In genomic region chr4:138972827-138973718, GRCm38 (mm10) we compare ENCODE assay signal across 8 mouse cellular contexts. TPM values are rescaled to one million over a fixed set of nuclear protein-coding genes. Genes with fewer than 3 reads are reported as not detected.
DNase-seq lines count a peak whose midpoint lies in the region; ATAC-seq and TF ChIP-seq lines count a peak whose summit lies in the region.

TSS of gene Tmco4 (plus strand) at chr4:138972888.

- peak within 1 kb of the TSS; percentile 98 for H3K27ac ChIP-seq in MEL (ENCODE audit: control insufficient read depth, low read depth, low read length)
- no peak within 1 kb of the TSS for H3K27ac ChIP-seq in forebrain, embryonic 16.5 days (ENCODE audit: low read length)
- peak within 1 kb of the TSS; percentile 84 for H3K27ac ChIP-seq in layer of hippocampus, adult 2 months
- peak within 1 kb of the TSS; percentile 95 for H3K27ac ChIP-seq in lung, embryonic 16.5 days (ENCODE audit: low read length)

- whole genome bisulfite sequencing in forebrain, embryonic 16.5 days = under 1% methylated on average over 59 of the region's 60 CpGs
- under 1% methylated on average over 60 of the region's 60 CpGs for WGBS in lung, embryonic 16.5 days

- peak; percentile 91 for DNase-seq in MEL (ENCODE audit: low read depth, low spot score)
- peak; percentile 68 for DNase-seq in c-Kit-positive CD71-positive TER-119-negative erythroid progenitor cells, embryonic 14.5 days (ENCODE audit: low read depth)
- DNase-seq in heart, postnatal 4 days = peak; percentile 80
- DNase-seq in layer of hippocampus, adult 2 months (ENCODE audit: low spot score in 2 of 2) = peak; percentile 53 to 58
- peak; percentile 71 to 77 for DNase-seq in thymus, postnatal 10 days (ENCODE audit: low spot score in 2 of 2)

- peak within 1 kb of the TSS; percentile 79 to 86 for H3K4me3 ChIP-seq in MEL (ENCODE audit: control insufficient read depth in 1 of 2, insufficient read depth in 1 of 2, low read depth in 2 of 2, low read length in 2 of 2)
- H3K4me3 ChIP-seq in forebrain, embryonic 16.5 days (replicated peaks; ENCODE audit: low read length) = peak within 1 kb of the TSS; percentile 49
- H3K4me3 ChIP-seq in layer of hippocampus, adult 2 months = peak within 1 kb of the TSS; percentile 64
- H3K4me3 ChIP-seq in lung, embryonic 16.5 days (ENCODE audit: low read length) = peak within 1 kb of the TSS; percentile 71

- no peak for TF ChIP-seq CTCF in MEL (IDR thresholded peaks at IDR 0.05 in 2 of 3, conservative IDR thresholded peaks at IDR 0.05 in 1 of 3; ENCODE audit: control insufficient read depth in 1 of 3, insufficient read depth in 1 of 3, low read depth in 2 of 3, low read length in 3 of 3, poor library complexity in 1 of 3, severe bottlenecking in 1 of 3)
- no peak for TF ChIP-seq CTCF in layer of hippocampus, adult 2 months (conservative IDR thresholded peaks at IDR 0.05)

- no peaks in the 10 kb centered on the region for H3K27me3 ChIP-seq in MEL (ENCODE audit: control insufficient read depth in 1 of 2, insufficient read depth in 2 of 2, low read length in 2 of 2)
- H3K27me3 ChIP-seq in forebrain, embryonic 16.5 days (replicated peaks; ENCODE audit: control insufficient read depth, insufficient read depth, low read length) = no peaks in the 10 kb centered on the region
- no peaks in the 10 kb centered on the region for H3K27me3 ChIP-seq in lung, embryonic 16.5 days (ENCODE audit: control insufficient read depth, insufficient read depth, low read depth, low read length)

- peaks cover 6% of the 10 kb centered on the region; the same call in 1 of the 2 replicates for H3K79me2 ChIP-seq in MEL (ENCODE audit: control insufficient read depth, insufficient read depth, low read length, poor library complexity)

- TF ChIP-seq RAD21 in MEL (IDR thresholded peaks at IDR 0.05; ENCODE audit: low read depth, low read length) = no peak

- TF ChIP-seq POLR2A in MEL (IDR thresholded peaks at IDR 0.05; ENCODE audit: control insufficient read depth in 1 of 2, insufficient read depth in 1 of 2, low read depth in 1 of 2, low read length in 2 of 2, poor library complexity in 1 of 2) = peak; percentile 75 to 92

- peak within 1 kb of the TSS; percentile 100 for H3K9ac ChIP-seq in MEL (ENCODE audit: control insufficient read depth, low read depth, low read length, poor library complexity, severe bottlenecking)
- H3K9ac ChIP-seq in forebrain, embryonic 16.5 days (replicated peaks; ENCODE audit: low read depth, low read length) = peak within 1 kb of the TSS; percentile 67
- peak within 1 kb of the TSS; percentile 95 for H3K9ac ChIP-seq in lung, embryonic 16.5 days (ENCODE audit: low read length)

- peaks cover 0 to 15% of the 10 kb centered on the region in 2 experiments; a peak in 2 of 4 replicates for H3K36me3 ChIP-seq in MEL (ENCODE audit: control insufficient read depth in 1 of 2, insufficient read depth in 2 of 2, low read length in 2 of 2)
- no peaks in the 10 kb centered on the region for H3K36me3 ChIP-seq in forebrain, embryonic 16.5 days (ENCODE audit: control insufficient read depth, insufficient read depth)
- no peaks in the 10 kb centered on the region for H3K36me3 ChIP-seq in lung, embryonic 16.5 days (ENCODE audit: control insufficient read depth, insufficient read depth, low read length)

- peak; percentile 67 for ATAC-seq in forebrain, embryonic 16.5 days
- ATAC-seq in lung, embryonic 16.5 days (ENCODE audit: low read depth) = peak; percentile 85
- peak; percentile 78 for ATAC-seq in neutrophil, adult 5-6 weeks (ENCODE audit: extremely low read depth, insufficient number of reproducible peaks, low FRiP score, poor library complexity, severe bottlenecking)

- peak within 1 kb of the TSS; percentile 83 for H3K4me2 ChIP-seq in forebrain, embryonic 16.5 days (ENCODE audit: low read length)
- H3K4me2 ChIP-seq in lung, embryonic 16.5 days (ENCODE audit: low read depth, low read length) = peak within 1 kb of the TSS; percentile 95

- H3K9me3 ChIP-seq in MEL (replicated peaks; ENCODE audit: insufficient read depth, low read length) = no peaks in the 10 kb centered on the region
- no peaks in the 10 kb centered on the region for H3K9me3 ChIP-seq in forebrain, embryonic 16.5 days (ENCODE audit: control insufficient read depth, low read length)
- H3K9me3 ChIP-seq in lung, embryonic 16.5 days (ENCODE audit: control insufficient read depth, low read length) = no peaks in the 10 kb centered on the region

- H3K4me1 ChIP-seq in MEL (ENCODE audit: control insufficient read depth in 1 of 2, insufficient read depth in 2 of 2, low read length in 2 of 2) = peaks cover 14 to 26% of the 10 kb centered on the region in 2 experiments
- H3K4me1 ChIP-seq in forebrain, embryonic 16.5 days (replicated peaks; ENCODE audit: control insufficient read depth, insufficient read depth, low read length) = peaks cover 7% of the 10 kb centered on the region
- H3K4me1 ChIP-seq in lung, embryonic 16.5 days (replicated peaks; ENCODE audit: control insufficient read depth, insufficient read depth, low read length) = peaks cover 14% of the 10 kb centered on the region

- peak in 1 of 2 experiments; percentile 8; a peak in 2 of 4 replicates for TF ChIP-seq EP300 in MEL (IDR thresholded peaks at IDR 0.05; ENCODE audit: low read depth in 1 of 2, low read length in 2 of 2)

TF ChIP-seq in MEL, 35 proteins besides CTCF, POLR2A, EP300 and RAD21 (continues in another document):
- TF ChIP-seq RCOR1 (IDR thresholded peaks at IDR 0.05; ENCODE audit: low read depth, low read length) (no peak), GATA1 (IDR thresholded peaks at IDR 0.05; ENCODE audit: low read depth, low read length) (no peak), SIN3A (IDR thresholded peaks at IDR 0.05; ENCODE audit: low read length) (peak; percentile 74), MAFK (IDR thresholded peaks at IDR 0.05; ENCODE audit: borderline replicate concordance, low read depth, low read length) (no peak), MAX (IDR thresholded peaks at IDR 0.05; ENCODE audit: low read length) (peak; percentile 57), SMC3 (IDR thresholded peaks at IDR 0.05; ENCODE audit: low read depth, low read length) (no peak), KAT2A (conservative IDR thresholded peaks at IDR 0.05; ENCODE audit: low read depth, low read length) (peak; percentile 33; the same call in 1 of the 2 replicates), MXI1 (IDR thresholded peaks at IDR 0.05; ENCODE audit: low read depth, low read length) (peak; percentile 58), POLR2AphosphoS5 (IDR thresholded peaks at IDR 0.05; ENCODE audit: borderline replicate concordance, low read depth, low read length) (peak; percentile 83; the same call in 1 of the 2 replicates), USF2 (IDR thresholded peaks at IDR 0.05; ENCODE audit: borderline replicate concordance in 1 of 2, insufficient read depth in 1 of 2, low read depth in 1 of 2, low read length in 2 of 2) (no peak), MYC (IDR thresholded peaks at IDR 0.05; ENCODE audit: low read depth, low read length) (peak; percentile 66; the same call in 1 of the 2 replicates), GABPA (IDR thresholded peaks at IDR 0.05; ENCODE audit: low read depth, low read length) (no peak), NRF1 (IDR thresholded peaks at IDR 0.05; ENCODE audit: insufficient read depth, low read depth, low read length, poor library complexity, severe bottlenecking) (0 out of 2 replicates have a peak, but pooled peaks have one; percentile 34), TBP (IDR thresholded peaks at IDR 0.05; ENCODE audit: low read depth, low read length) (peak; percentile 72; the same call in 1 of the 2 replicates), ETS1 (IDR thresholded peaks at IDR 0.05; ENCODE audit: low read depth, low read length) (peak; percentile 33; the same call in 1 of the 2 replicates), ZKSCAN1 (IDR thresholded peaks at IDR 0.05; ENCODE audit: low read depth, low read length) (no peak), ELF1 (IDR thresholded peaks at IDR 0.05; ENCODE audit: low read depth, low read length) (peak; percentile 89), JUND (IDR thresholded peaks at IDR 0.05; ENCODE audit: low read depth, low read length) (no peak), NELFE (IDR thresholded peaks at IDR 0.05; ENCODE audit: low read depth, low read length) (peak; percentile 98), CHD2 (IDR thresholded peaks at IDR 0.05; ENCODE audit: low read length) (no peak), E2F4 (IDR thresholded peaks at IDR 0.05; ENCODE audit: borderline replicate concordance, low read depth, low read length) (0 out of 2 replicates have a peak, but pooled peaks have one; percentile 47), BHLHE40 (IDR thresholded peaks at IDR 0.05; ENCODE audit: borderline replicate concordance, low read depth, low read length) (0 out of 2 replicates have a peak, but pooled peaks have one; percentile 17), MAZ (IDR thresholded peaks at IDR 0.05; ENCODE audit: low read depth, low read length) (peak; percentile 76), ZNF384 (IDR thresholded peaks at IDR 0.05; ENCODE audit: low read depth, low read length) (no peak), ZC3H11A (IDR thresholded peaks at IDR 0.05; ENCODE audit: low read depth, low read length) (no peak), TCF12 (IDR thresholded peaks at IDR 0.05; ENCODE audit: low read depth, low read length) (peak; percentile 49; the same call in 1 of the 2 replicates), POLR2AphosphoS2 (IDR thresholded peaks at IDR 0.05; ENCODE audit: low read length) (peak; percentile 91), MEF2A (IDR thresholded peaks at IDR 0.05; ENCODE audit: extremely low read depth, insufficient replicate concordance, low read depth, low read length, poor library complexity, severe bottlenecking) (no peak), UBTF (IDR thresholded peaks at IDR 0.05; ENCODE audit: borderline replicate concordance, insufficient read depth, low read depth, low read length) (no peak; the same call in 1 of the 2 replicates), MYB (IDR thresholded peaks at IDR 0.05; ENCODE audit: low read depth, low read length) (no peak), ZMIZ1 (IDR thresholded peaks at IDR 0.05; ENCODE audit: low read depth, low read length) (peak; percentile 93), USF1 (IDR thresholded peaks at IDR 0.05; ENCODE audit: low read depth, low read length) (peak; percentile 27; the same call in 1 of the 2 replicates)

RNA-seq across cellular contexts. Expression of gene Tmco4, which starts in this region (rescaled TPM):
- 22.0 and 24.7 TPM in 2 replicates for total RNA-seq in MEL (2012; rRNA removed)
- polyA plus RNA-seq in MEL (2012; ENCODE audit: insufficient read depth in 1 of 2, insufficient read length in 2 of 2, low read depth in 1 of 2, low replicate concordance in 2 of 2, missing spikeins in 1 of 2) = 10 to 100 TPM in 1 of 2 experiments, not detected in 1; 16.5 TPM
- polyA plus RNA-seq in forebrain, embryonic 16.5 days (2015; fragmentation: Nextera tagmentation; extraction: Ambion mirVana) = 1.1 and 1.2 TPM in 2 replicates
- 10 to 100 TPM; 11.7 to 14.2 TPM for total RNA-seq in heart, postnatal 4 days (2021)
- 1 to 10 TPM; 1.6 to 4.2 TPM for total RNA-seq in layer of hippocampus, adult 2 months (2021)
- polyA plus RNA-seq in lung, embryonic 16.5 days (2015; fragmentation: Nextera tagmentation; extraction: Ambion mirVana) = 6.3 and 6.8 TPM in 2 replicates
- 16.5 and 22.1 TPM in 2 replicates for total RNA-seq in neutrophil, adult 5-6 weeks (2017)
